Mouse (Mus musculus): Measurements from ENCODE around the gene Eif4a1. TPM values are rescaled to one million over a fixed set of nuclear protein-coding genes. Genes with fewer than 3 reads are reported as not detected.
A peak's percentile ranks its signal among the peaks of the same experiment; 100 is the strongest.

Gene Eif4a1
- polyA plus RNA-seq, 1 experiment: 781 TPM

DNA sequence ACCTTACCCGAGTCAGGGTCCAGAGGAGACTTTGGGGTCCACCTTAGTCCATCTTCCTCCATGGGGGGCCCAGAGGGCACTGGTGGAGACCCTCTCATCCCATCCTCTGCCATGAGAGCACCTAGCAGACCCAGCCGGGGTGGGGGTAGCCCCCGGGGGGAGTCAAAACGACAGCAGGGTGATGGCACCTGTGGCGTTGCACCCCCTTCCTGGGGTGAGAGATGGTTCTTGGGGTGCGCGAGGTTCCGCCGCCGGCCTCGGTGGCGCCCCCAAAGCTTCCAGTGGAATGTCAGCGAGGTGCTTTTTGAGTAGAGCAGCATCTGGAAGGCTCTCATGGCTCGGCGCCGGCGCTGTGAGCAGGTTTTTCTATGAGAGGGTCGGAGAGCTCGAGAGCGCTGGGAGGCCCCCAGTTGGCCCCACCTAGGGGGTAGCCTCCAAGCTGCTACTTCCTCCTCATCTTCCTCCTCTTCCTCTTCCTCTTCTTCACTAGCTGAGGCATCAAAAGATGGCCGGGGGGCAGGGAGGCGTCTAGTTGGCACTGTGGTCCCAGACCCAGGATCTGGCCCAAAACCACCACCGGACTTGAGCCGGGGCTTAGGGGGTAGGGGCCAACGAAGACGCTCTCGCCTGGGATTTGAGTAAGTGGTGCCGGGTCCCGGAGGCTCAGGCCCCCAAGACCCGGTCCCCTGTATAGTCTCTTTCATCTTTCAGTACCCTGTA is 8.1 kb upstream of the Eif4a1 start:
- Histone ChIP-seq H3K4me3 (ENCODE audit: insufficient read depth, low read length) (peak overlapping the region; percentile 96), H3K4me1 (ENCODE audit: control insufficient read depth, insufficient read depth, low read length) (peaks cover 7% of the 10 kb centered on the region), H3K27ac (ENCODE audit: insufficient read depth, low read length) (no peak overlapping the region)
- TF ChIP-seq POLR2A (IDR thresholded peaks at IDR 0.05; ENCODE audit: low read depth, low read length): no peak
- TF ChIP-seq CTCF (IDR thresholded peaks at IDR 0.05; ENCODE audit: borderline replicate concordance, insufficient read depth, low read length): no peak

DNA sequence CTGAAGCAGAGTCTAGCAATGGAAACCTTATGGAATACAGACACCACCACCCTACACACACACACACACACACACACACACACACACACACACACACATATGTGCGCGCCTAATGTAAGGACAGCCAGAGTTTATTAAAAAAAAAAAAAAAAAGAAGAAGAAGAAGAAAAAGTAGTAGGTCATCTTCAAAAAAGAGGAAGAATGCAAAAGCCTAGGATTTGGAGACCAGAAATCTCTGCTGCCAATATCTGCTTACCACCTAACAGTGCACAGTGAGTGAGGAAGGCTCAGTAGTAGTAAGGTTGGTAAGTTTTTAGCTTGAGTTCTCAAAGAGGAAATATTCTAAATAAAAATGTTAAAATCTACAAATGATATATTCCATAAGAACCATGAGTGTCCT is 6.9 kb upstream of the Eif4a1 start:
- TF ChIP-seq CTCF (IDR thresholded peaks at IDR 0.05; ENCODE audit: borderline replicate concordance, insufficient read depth, low read length) (no peak), POLR2A (IDR thresholded peaks at IDR 0.05; ENCODE audit: low read depth, low read length) (no peak)
- Histone ChIP-seq H3K4me3 (ENCODE audit: insufficient read depth, low read length) (no peak overlapping the region), H3K27ac (ENCODE audit: insufficient read depth, low read length) (no peak overlapping the region), H3K4me1 (ENCODE audit: control insufficient read depth, insufficient read depth, low read length) (peaks cover 7% of the 10 kb centered on the region)

DNA sequence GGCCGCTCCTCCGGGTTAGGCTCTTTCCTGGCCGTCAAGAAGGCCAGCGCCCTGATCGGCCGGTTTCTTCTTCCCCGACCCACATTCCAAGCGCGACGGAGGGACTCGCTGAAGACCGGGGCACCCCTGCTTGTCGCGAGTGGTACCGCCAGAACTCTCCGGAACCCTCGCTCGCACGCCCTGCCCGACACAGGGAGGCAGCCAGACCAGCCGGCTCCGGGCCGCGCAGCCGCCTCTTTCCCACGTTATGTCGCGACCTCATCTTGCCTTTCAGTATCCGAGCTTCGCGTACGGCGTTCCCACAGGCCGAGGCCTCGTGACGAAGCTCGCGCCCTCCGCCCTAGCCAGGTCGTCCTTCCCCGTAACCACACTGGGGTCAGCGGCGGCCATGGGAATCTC is 498 bp downstream of the Eif4a1 start:
- H3K4me1 ChIP-seq (ENCODE audit: control insufficient read depth, insufficient read depth, low read length): no peaks in the 10 kb centered on the region
- TF ChIP-seq CTCF (IDR thresholded peaks at IDR 0.05; ENCODE audit: borderline replicate concordance, insufficient read depth, low read length): no peak
- no peak for TF ChIP-seq POLR2A (IDR thresholded peaks at IDR 0.05; ENCODE audit: low read depth, low read length)
- H3K27ac ChIP-seq (ENCODE audit: insufficient read depth, low read length): peak overlapping the region; percentile 86
- H3K4me3 ChIP-seq (ENCODE audit: insufficient read depth, low read length): peak overlapping the region; percentile 100

DNA sequence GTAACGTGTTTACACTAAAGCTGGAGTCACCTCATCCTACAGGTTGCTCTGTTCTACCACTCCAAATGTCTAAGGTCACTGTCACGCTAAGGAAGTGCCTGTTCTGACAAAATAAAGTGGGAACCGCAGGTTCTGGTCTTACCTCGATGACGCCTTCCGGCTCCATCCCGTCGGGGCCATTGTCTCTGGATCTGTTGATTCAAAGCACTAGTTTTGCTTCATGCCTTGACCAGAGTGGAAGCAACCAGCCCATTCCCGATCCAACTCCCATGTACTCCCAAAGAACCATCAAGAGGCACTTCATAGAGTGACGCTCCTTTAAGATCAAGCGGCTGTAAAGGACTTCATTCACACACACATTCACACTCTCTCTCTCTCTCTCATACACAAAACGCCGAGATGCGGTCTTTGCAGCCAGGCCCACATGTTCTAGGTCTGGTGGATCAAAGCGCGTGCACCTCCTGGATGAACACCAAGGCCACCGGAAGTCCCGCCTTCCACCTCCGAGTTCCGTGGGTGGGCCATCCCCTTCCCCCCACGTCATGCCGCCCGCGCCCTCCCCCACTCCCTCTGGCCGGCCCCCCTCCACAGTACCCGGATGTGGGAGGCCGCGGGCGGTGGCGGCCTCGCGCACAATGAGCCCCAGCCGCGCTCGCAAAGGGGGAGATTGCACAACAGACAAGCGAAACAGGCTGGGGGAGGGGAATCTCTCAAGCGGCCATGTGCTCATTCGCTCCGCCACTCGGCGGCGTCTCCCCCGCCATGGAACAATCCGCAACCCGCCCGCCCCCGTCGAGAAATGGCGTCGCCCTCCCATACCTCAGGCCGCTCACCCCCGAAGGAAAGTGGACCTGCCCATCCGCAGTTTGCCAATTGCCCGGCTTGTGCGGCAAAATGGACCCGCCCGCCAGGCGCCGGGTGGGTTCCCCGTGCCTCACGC is 1.2 kb downstream of the Eif4a1 start:
- Histone ChIP-seq H3K4me3 (ENCODE audit: insufficient read depth, low read length) (peak overlapping the region; percentile 100), H3K27ac (ENCODE audit: insufficient read depth, low read length) (peak overlapping the region; percentile 86), H3K4me1 (ENCODE audit: control insufficient read depth, insufficient read depth, low read length) (no peaks in the 10 kb centered on the region)
- TF ChIP-seq POLR2A (IDR thresholded peaks at IDR 0.05; ENCODE audit: low read depth, low read length) (peak; percentile 47), CTCF (IDR thresholded peaks at IDR 0.05; ENCODE audit: borderline replicate concordance, insufficient read depth, low read length) (no peak)

DNA sequence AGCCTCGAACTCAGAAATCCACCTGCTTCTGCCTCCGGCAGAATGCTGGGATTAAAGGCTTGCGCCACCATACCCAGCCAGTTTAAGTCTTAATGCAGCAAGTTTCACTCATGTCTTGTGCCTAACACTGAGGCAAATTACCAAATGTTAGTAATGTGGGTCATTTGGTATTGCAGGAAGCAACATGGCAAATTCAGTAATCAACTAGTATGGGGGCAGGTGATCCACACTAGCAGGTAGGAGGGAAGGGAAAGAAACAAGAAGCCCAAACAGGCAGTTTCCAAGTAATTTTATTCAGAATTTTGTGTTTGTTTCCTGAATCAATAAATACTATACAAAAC is 5.6 kb downstream of the Eif4a1 start:
- no peak overlapping the region for H3K4me3 ChIP-seq (ENCODE audit: insufficient read depth, low read length)
- H3K4me1 ChIP-seq (ENCODE audit: control insufficient read depth, insufficient read depth, low read length): 0 out of 2 replicates have a peak, but pooled peaks cover 2% of the 10 kb centered on the region
- TF ChIP-seq POLR2A (IDR thresholded peaks at IDR 0.05; ENCODE audit: low read depth, low read length) (no peak), CTCF (IDR thresholded peaks at IDR 0.05; ENCODE audit: borderline replicate concordance, insufficient read depth, low read length) (no peak)
- no peak overlapping the region for H3K27ac ChIP-seq (ENCODE audit: insufficient read depth, low read length)

DNA sequence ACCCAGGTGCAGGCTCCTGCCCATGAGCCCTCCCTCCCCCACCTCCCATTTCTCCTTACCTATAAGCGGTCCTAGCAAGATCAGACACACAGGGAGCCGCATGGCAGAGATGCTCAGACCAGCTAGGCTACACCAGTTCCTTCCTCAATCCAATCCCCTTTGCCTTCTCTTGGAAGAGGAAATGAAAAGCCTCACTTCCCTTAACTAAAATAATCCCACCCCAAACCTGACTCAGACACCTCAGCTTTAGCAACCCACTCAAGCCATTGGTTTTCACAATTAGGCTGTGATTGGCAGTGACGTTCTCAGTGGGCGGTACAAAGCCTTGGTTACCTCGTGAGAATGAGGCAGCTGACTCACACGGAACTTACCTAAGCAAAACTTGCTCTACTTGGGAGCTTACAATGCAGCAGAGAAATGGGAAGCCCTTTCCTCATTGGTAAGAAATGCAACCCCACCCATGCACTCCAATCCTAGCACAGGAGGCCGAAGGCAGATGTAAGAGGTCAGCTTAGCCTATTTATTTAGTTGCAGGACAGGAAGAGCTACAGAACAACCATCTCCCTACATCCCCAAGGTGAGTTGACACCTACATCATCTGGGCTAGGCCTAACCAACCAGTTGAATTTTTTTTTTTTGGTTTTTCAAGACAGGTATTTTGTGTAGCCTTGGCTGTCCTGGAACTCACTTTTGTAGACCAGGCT is 6.1 kb downstream of the Eif4a1 start, which contains the start of gene Cd68:
Gene Cd68 (minus strand): TSS at position 193 of the 704 bp plus-strand sequence.
- no peak within 1 kb of the TSS for H3K4me3 ChIP-seq (ENCODE audit: insufficient read depth, low read length)
- H3K4me1 ChIP-seq (ENCODE audit: control insufficient read depth, insufficient read depth, low read length): 0 out of 2 replicates have a peak, but pooled peaks cover 2% of the 10 kb centered on the region
- no peak within 1 kb of the TSS for H3K27ac ChIP-seq (ENCODE audit: insufficient read depth, low read length)
- peak; percentile 49 for TF ChIP-seq POLR2A (IDR thresholded peaks at IDR 0.05; ENCODE audit: low read depth, low read length)
- TF ChIP-seq CTCF (IDR thresholded peaks at IDR 0.05; ENCODE audit: borderline replicate concordance, insufficient read depth, low read length): no peak

DNA sequence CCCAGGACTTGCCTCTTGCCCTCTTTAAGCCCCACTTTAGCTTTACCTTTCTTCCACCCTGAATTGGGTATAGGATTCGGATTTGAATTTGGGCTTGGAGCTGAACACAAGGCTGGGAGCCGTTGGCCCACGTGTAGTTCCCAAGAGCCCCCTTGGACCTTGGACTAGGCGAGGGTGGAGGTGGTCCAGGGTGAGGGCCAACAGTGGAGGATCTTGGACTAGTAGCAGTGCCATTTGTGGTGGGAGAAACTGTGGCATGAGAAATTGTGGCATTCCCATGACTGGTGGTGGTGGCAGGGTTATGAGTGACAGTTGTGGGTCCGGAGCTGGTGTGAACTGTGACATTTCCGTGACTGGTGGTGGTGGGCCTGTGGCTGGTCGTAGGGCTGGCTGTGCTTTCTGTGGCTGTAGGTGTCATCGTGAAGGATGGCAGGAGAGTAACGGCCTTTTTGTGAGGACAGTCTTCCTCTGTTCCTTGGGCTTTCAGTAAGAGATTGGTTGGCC is 6.7 kb downstream of the Eif4a1 start:
- Histone ChIP-seq H3K4me3 (ENCODE audit: insufficient read depth, low read length) (no peak overlapping the region), H3K27ac (ENCODE audit: insufficient read depth, low read length) (no peak overlapping the region), H3K4me1 (ENCODE audit: control insufficient read depth, insufficient read depth, low read length) (0 out of 2 replicates have a peak, but pooled peaks cover 2% of the 10 kb centered on the region)
- TF ChIP-seq CTCF (IDR thresholded peaks at IDR 0.05; ENCODE audit: borderline replicate concordance, insufficient read depth, low read length): no peak
- peak; percentile 24; the same call in 1 of the 2 replicates for TF ChIP-seq POLR2A (IDR thresholded peaks at IDR 0.05; ENCODE audit: low read depth, low read length)

DNA sequence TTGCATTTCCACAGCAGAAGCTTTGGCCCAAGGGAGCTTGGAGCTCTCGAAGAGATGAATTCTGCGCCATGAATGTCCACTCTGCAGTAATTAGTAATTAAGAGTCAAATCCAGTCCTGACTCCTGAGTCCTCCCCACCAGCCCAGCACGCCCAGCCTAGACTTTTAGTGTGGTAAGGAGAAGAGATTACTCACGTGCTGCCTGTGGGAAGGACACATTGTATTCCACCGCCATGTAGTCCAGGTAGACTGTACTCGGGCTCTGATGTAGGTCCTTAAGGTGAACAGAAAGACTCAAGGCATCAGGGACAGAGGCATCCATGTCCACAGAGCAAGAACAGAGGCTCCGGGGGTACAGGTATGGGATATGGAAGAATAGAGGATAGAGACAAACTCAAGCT is 7.4 kb downstream of the Eif4a1 start:
- Histone ChIP-seq H3K27ac (ENCODE audit: insufficient read depth, low read length) (no peak overlapping the region), H3K4me1 (ENCODE audit: control insufficient read depth, insufficient read depth, low read length) (0 out of 2 replicates have a peak, but pooled peaks cover 2% of the 10 kb centered on the region), H3K4me3 (ENCODE audit: insufficient read depth, low read length) (no peak overlapping the region)
- TF ChIP-seq POLR2A (IDR thresholded peaks at IDR 0.05; ENCODE audit: low read depth, low read length) (no peak; the same call in 1 of the 2 replicates), CTCF (IDR thresholded peaks at IDR 0.05; ENCODE audit: borderline replicate concordance, insufficient read depth, low read length) (no peak)

DNA sequence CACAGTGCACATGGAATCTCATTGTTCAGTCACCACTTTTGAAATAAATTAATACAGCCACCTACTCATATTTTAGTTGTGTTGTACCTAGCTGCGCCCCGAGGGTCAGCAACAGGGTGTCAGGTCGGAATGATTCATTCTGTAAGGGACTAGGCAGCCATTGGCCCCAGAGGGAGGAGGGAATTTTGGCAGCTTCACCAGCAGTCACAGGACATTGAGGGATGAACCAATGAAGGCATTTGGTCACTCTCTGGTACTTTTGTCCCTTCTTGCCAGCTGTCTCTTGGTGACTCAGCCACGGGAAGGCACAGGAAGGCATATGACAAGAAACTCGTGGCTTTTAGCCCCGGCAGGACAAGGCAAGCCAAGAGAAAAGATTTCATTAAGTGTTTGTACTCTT is 8.4 kb downstream of the Eif4a1 start:
- H3K4me1 ChIP-seq (ENCODE audit: control insufficient read depth, insufficient read depth, low read length): 0 out of 2 replicates have a peak, but pooled peaks cover 2% of the 10 kb centered on the region
- TF ChIP-seq POLR2A (IDR thresholded peaks at IDR 0.05; ENCODE audit: low read depth, low read length) (no peak), CTCF (IDR thresholded peaks at IDR 0.05; ENCODE audit: borderline replicate concordance, insufficient read depth, low read length) (no peak)
- H3K4me3 ChIP-seq (ENCODE audit: insufficient read depth, low read length): no peak overlapping the region
- H3K27ac ChIP-seq (ENCODE audit: insufficient read depth, low read length): 0 out of 2 replicates have a peak overlapping the region, but pooled peaks have one; percentile 63

Measured in embryonic fibroblast, embryonic 13.5 days (primary cell).